Mouse (Mus musculus) T-cell, adult 66 days (primary cell): ENCODE measurements around the gene Gm21677. TPM values are rescaled to one million over a fixed set of nuclear protein-coding genes. Genes with fewer than 3 reads are reported as not detected.

ENCODE experiments used
- total RNA-seq, 2 experiments: library from RNA; stranded (reverse); gene quantifications; 3 replicates in 1 of 2; 4 replicates in 1 of 2; pipeline ENCODE4 v1.2.4; 2023

Gm21677 gene
- not detected for total RNA-seq

GRCm38 (mm10) chrY:3306349-3306748 is at the start of gene Gm21677:
Gene Gm21677 (minus strand): TSS chrY:3306449.

GRCm38 (mm10) chrY:3345229-3345628 is 39.0 kb upstream of the Gm21677 start, which contains the start of gene Gm21693:
Gene Gm21693 (minus strand): TSS chrY:3345329.

Other genes starting within 250 kb of the Gm21677 start
- not detected for gene Gm21693, start 38.9 kb upstream of the Gm21677 start, total RNA-seq
- gene Gm21704, start 103.7 kb upstream of the Gm21677 start, total RNA-seq = not detected
- not detected for gene Gm21708, start 103.7 kb upstream of the Gm21677 start, total RNA-seq